Mouse (Mus musculus): ENCODE measurements around the gene Coq4. TPM values are rescaled to one million over a fixed set of nuclear protein-coding genes. Genes with fewer than 3 reads are reported as not detected.

Coq4 gene
- total RNA-seq, 2 experiments from 2014 or later: 7.4 to 8.3 TPM

- no peak for DNase-seq
Measured at GRCm38 (mm10) chr2:29846061-29846853, 59.0 kb downstream of the Coq4 start.

GRCm38 (mm10) chr2:29846911-29847310, 59.6 kb downstream of the Coq4 start:
- DNase-seq: no peak

Small RNAs within 50 kb of the gene (microRNA-seq; reads per million reads assigned to microRNA genes)
- gene Mir219a-2 (ENCODE audit: borderline replicate concordance in 2 of 2) (0 reads per million in 2 experiments), gene Mir219b (ENCODE audit: borderline replicate concordance in 2 of 2) (0 reads per million in 2 experiments)

Other genes with a start within 250 kb of the Coq4 start
- gene Rapgef1, start 167.8 kb upstream of the Coq4 start, total RNA-seq (2021): 100 to 1,000 TPM; 102 to 112 TPM
- not detected for gene Gm13420, start 35.8 kb upstream of the Coq4 start, total RNA-seq (2021)
- gene Gm13547, start 28.2 kb upstream of the Coq4 start, total RNA-seq (2021): not detected
- 10 to 100 TPM; 24.8 to 24.9 TPM for gene Trub2, start 1.0 kb downstream of the Coq4 start, total RNA-seq (2021)
- gene Slc27a4, start 15.1 kb downstream of the Coq4 start, total RNA-seq (2021): 10 to 100 TPM in 1 of 2 experiments, 1 to 10 TPM in 1; 8.2 to 10.7 TPM
- 10 to 100 TPM; 20.9 to 26.0 TPM for gene Urm1, start 32.6 kb downstream of the Coq4 start, total RNA-seq (2021)
- gene Cercam, start 81.7 kb downstream of the Coq4 start, total RNA-seq (2021): 10 to 100 TPM in 1 of 2 experiments, 1 to 10 TPM in 1; 8.5 to 10.6 TPM
- 10 to 100 TPM; 10.3 to 14.7 TPM for gene Odf2, start 101.7 kb downstream of the Coq4 start, total RNA-seq (2021)
- 10 to 100 TPM; 19.7 to 21.3 TPM for gene Gle1, start 147.9 kb downstream of the Coq4 start, total RNA-seq (2021)
- gene Sptan1, start 178.1 kb downstream of the Coq4 start, total RNA-seq (2021): 10 to 100 TPM; 56.9 to 64.4 TPM